Mouse (Mus musculus) liver, embryonic 11.5 days (tissue): Measurements from ENCODE around the gene Tdrd7. TPM values are rescaled to one million over a fixed set of nuclear protein-coding genes. Genes with fewer than 3 reads are reported as not detected.
A peak's percentile ranks its signal among the peaks of the same experiment; 100 is the strongest.

Experiments used
- ATAC-seq: fragments of 200-750 bp; cut with Nextera tagmentation; replicated peaks from 2 replicates; pipeline ENCODE4 v1.8.0; 2017; ENCODE audit warnings: moderate number of reproducible peaks, mild to moderate bottlenecking, moderate TSS enrichment, moderate library complexity; ENCODE audit not compliant: low FRiP score
- DNase-seq: peaks from one replicate; pipeline ENCODE4 v3.0.0-alpha.2; 2017; ENCODE audit warnings: low spot score
- H3K27ac ChIP-seq: fragments of 300-500 bp; sonication (generic); 2 replicates; pipeline ENCODE4 v1.5.1; 2014; ENCODE audit warnings: mild to moderate bottlenecking, low read depth, low read length, control low read depth
- H3K27me3 ChIP-seq: fragments of 300-500 bp; sonication (generic); replicated peaks from 2 replicates; pipeline ENCODE4 v1.6.1; 2014; ENCODE audit warnings: low read length, mixed read lengths; ENCODE audit not compliant: control insufficient read depth, insufficient read depth
- H3K36me3 ChIP-seq: fragments of 300-500 bp; sonication (generic); 2 replicates; pipeline ENCODE4 v1.6.1; 2014; ENCODE audit warnings: mild to moderate bottlenecking, low read length, moderate library complexity, mixed read lengths; ENCODE audit not compliant: control insufficient read depth, insufficient read depth
- H3K4me1 ChIP-seq: fragments of 300-500 bp; sonication (generic); replicated peaks from 2 replicates; pipeline ENCODE4 v1.6.1; 2014; ENCODE audit warnings: low read length, mixed read lengths; ENCODE audit not compliant: control insufficient read depth, insufficient read depth
- H3K4me2 ChIP-seq: fragments of 300-500 bp; sonication (generic); 2 replicates; pipeline ENCODE4 v1.6.1; 2014; ENCODE audit warnings: mild to moderate bottlenecking, control low read depth, moderate library complexity
- H3K4me3 ChIP-seq: fragments of 300-500 bp; sonication (generic); 2 replicates; pipeline ENCODE4 v1.5.1; 2014; ENCODE audit warnings: low read depth, low read length, control low read depth
- H3K9ac ChIP-seq: fragments of 300-500 bp; sonication (generic); 2 replicates; pipeline ENCODE4 v1.6.1; 2014; ENCODE audit warnings: low read depth, low read length, control low read depth
- H3K9me3 ChIP-seq: fragments of 300-500 bp; sonication (generic); 2 replicates; pipeline ENCODE4 v1.6.1; 2016; ENCODE audit warnings: low read length, inconsistent platforms, mixed read lengths; ENCODE audit not compliant: control insufficient read depth
- WGBS: fragments of 180-500 bp; shearing (Covaris S2); extraction: QIAGEN DNeasy Blood & Tissue Kit; methylation state at CpG from one replicate; pipeline ENCODE4 v1.1.7; 2014; 5-methylcytosine and 5-hydroxymethylcytosine counted together
- polyA plus RNA-seq: library from polyadenylated mRNA; unstranded; fragments of >200 nt; fragmentation: Nextera tagmentation; extraction: Ambion mirVana; gene quantifications from 2 replicates; pipeline ENCODE4 v1.2.1, GENCODE M21; 2014

The Tdrd7 gene
- 6.1 and 7.9 TPM in 2 replicates for polyA plus RNA-seq

- H3K27ac ChIP-seq = no peak within 1 kb of the TSS
- ATAC-seq = no peak
These were observed at the start of gene Tdrd7 for GRCm38 (mm10) chr4:45964771-45965439. Gene Tdrd7 (plus strand): TSS chr4:45965334.

GRCm38 (mm10) chr4:45917091-45917490 is 48.0 kb upstream of the Tdrd7 start:
- Histone ChIP-seq H3K4me1 (no peaks in the 10 kb centered on the region), H3K9ac (no peak overlapping the region), H3K9me3 (no peaks in the 10 kb centered on the region), H3K4me3 (no peak overlapping the region), H3K36me3 (no peaks in the 10 kb centered on the region), H3K4me2 (no peak overlapping the region), H3K27me3 (no peaks in the 10 kb centered on the region), H3K27ac (no peak overlapping the region)
- ATAC-seq = no peak
- no peak for DNase-seq
- 71% methylated on average over 7 of the region's 7 CpGs for WGBS

More at GRCm38 (mm10) chr4:45964771-45965439, at the start of gene Tdrd7:
- H3K36me3 ChIP-seq = no peaks in the 10 kb centered on the region
- peaks cover 14% of the 10 kb centered on the region for H3K4me1 ChIP-seq
- no peak for DNase-seq
- 55% methylated on average over 10 of the region's 10 CpGs for WGBS
- H3K4me2 ChIP-seq = peak within 1 kb of the TSS; percentile 3; the same call in 1 of the 2 replicates
- H3K27me3 ChIP-seq = no peaks in the 10 kb centered on the region
- no peak within 1 kb of the TSS for H3K4me3 ChIP-seq
- no peak within 1 kb of the TSS for H3K9ac ChIP-seq
- no peaks in the 10 kb centered on the region for H3K9me3 ChIP-seq

GRCm38 (mm10) chr4:45921663-45922435 is 43.3 kb upstream of the Tdrd7 start:
- H3K27ac ChIP-seq = no peak overlapping the region
- H3K9me3 ChIP-seq = no peaks in the 10 kb centered on the region
- no peak for DNase-seq
- H3K36me3 ChIP-seq = no peaks in the 10 kb centered on the region
- no peak overlapping the region for H3K4me3 ChIP-seq
- no peak overlapping the region for H3K9ac ChIP-seq
- H3K27me3 ChIP-seq = no peaks in the 10 kb centered on the region
- WGBS = 79% methylated on average over 10 of the region's 10 CpGs
- no peaks in the 10 kb centered on the region for H3K4me1 ChIP-seq
- H3K4me2 ChIP-seq = no peak overlapping the region
- no peak for ATAC-seq

GRCm38 (mm10) chr4:45924011-45924410 is 41.1 kb upstream of the Tdrd7 start:
- no peaks in the 10 kb centered on the region for H3K27me3 ChIP-seq
- no peak overlapping the region for H3K4me3 ChIP-seq
- no peaks in the 10 kb centered on the region for H3K36me3 ChIP-seq
- WGBS = 80% methylated on average over 4 of the region's 4 CpGs
- H3K9ac ChIP-seq = no peak overlapping the region
- no peak overlapping the region for H3K27ac ChIP-seq
- H3K4me1 ChIP-seq = no peaks in the 10 kb centered on the region
- no peaks in the 10 kb centered on the region for H3K9me3 ChIP-seq
- no peak overlapping the region for H3K4me2 ChIP-seq
- no peak for DNase-seq
- ATAC-seq = no peak

DNA sequence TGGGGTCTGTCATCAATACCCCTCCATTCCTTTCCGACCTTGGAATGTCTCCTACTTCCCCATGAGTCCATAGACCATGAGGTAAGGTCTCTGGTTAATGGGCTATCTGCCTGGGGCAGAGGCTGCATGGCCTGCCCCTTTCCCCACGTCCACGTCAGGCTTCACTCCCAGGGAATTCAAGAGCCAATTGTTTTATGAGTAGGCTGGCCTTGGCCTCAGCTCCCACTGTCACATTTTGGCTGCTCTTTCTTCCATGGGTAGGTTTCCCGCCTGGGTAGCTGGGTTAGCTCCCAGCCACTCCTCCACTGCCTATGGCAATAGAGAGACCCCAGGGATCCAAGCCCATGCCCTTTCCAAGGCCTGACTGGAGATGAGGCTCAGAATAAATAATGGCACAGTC is 36.6 kb upstream of the Tdrd7 start:
- no peak overlapping the region for H3K27ac ChIP-seq
- H3K9ac ChIP-seq = no peak overlapping the region
- no peak overlapping the region for H3K4me3 ChIP-seq
- no peaks in the 10 kb centered on the region for H3K4me1 ChIP-seq
- WGBS = 77% methylated on average over 4 of the region's 4 CpGs
- ATAC-seq = no peak
- H3K9me3 ChIP-seq = no peaks in the 10 kb centered on the region
- H3K27me3 ChIP-seq = no peaks in the 10 kb centered on the region
- DNase-seq = no peak
- H3K4me2 ChIP-seq = no peak overlapping the region
- H3K36me3 ChIP-seq = no peaks in the 10 kb centered on the region

DNA sequence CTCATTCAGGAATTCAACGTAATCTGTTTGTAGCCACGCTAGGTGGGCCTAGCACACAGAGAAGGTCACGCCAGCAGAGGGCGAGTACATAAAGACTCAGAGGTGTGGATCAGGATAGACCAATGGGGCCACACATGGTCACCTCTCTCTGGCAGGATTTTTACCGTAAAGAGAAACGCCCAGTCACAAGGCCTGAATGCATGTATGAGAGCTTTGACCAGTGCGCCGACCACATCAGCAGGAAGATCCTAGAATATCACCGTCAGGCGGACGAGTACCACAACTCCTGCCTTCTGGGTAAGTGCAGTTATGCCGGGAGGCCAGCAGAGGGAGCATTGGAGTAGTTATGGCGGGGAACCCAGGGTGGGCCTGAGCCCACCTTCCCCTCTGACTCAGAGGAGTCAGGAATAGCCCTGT is 23.5 kb upstream of the Tdrd7 start:
- Histone ChIP-seq H3K27ac (no peak overlapping the region), H3K4me3 (no peak overlapping the region), H3K4me1 (peaks cover 4% of the 10 kb centered on the region; the same call in 1 of the 2 replicates), H3K9me3 (no peaks in the 10 kb centered on the region), H3K27me3 (no peaks in the 10 kb centered on the region), H3K4me2 (peak overlapping the region; percentile 30), H3K9ac (no peak overlapping the region), H3K36me3 (no peaks in the 10 kb centered on the region)
- DNase-seq = peak; percentile 44
- no peak for ATAC-seq
- WGBS = 20% methylated on average over 13 of the region's 13 CpGs

DNA sequence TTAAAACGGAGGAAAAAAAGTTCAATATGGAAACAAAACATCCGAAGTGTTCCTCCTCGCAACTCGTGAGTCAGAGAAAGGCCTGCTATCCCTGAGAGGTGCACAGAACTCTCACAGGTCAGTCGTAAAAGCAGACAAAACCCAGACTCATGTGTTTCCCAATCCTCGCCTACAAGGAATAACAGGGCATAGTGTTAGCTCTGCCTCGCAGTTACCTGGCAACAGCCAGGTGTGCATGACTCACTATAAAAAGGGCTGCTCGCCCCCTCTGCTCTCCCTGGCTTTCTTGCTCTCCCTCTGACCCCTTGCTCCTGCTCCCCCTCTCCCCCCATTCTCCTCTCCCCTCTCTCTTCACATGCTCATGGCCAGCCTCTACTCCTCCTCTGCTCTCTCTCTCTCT is 17.4 kb upstream of the Tdrd7 start:
- WGBS = 69% methylated on average over 8 of the region's 8 CpGs
- Histone ChIP-seq H3K27ac (no peak overlapping the region), H3K9ac (no peak overlapping the region), H3K4me3 (no peak overlapping the region), H3K27me3 (no peaks in the 10 kb centered on the region), H3K4me2 (no peak overlapping the region), H3K36me3 (no peaks in the 10 kb centered on the region), H3K9me3 (no peaks in the 10 kb centered on the region), H3K4me1 (no peaks in the 10 kb centered on the region; the same call in 1 of the 2 replicates)
- no peak for DNase-seq
- no peak for ATAC-seq

- no peaks in the 10 kb centered on the region for H3K9me3 ChIP-seq
- WGBS = 61% methylated on average over 7 of the region's 7 CpGs
- H3K9ac ChIP-seq = no peak overlapping the region
- no peak for DNase-seq
- H3K36me3 ChIP-seq = no peaks in the 10 kb centered on the region
- no peak overlapping the region for H3K27ac ChIP-seq
- no peak overlapping the region for H3K4me3 ChIP-seq
- ATAC-seq = no peak
- no peaks in the 10 kb centered on the region for H3K27me3 ChIP-seq
- H3K4me2 ChIP-seq = no peak overlapping the region
- no peaks in the 10 kb centered on the region; the same call in 1 of the 2 replicates for H3K4me1 ChIP-seq
These were observed 15.9 kb upstream of the Tdrd7 start for GRCm38 (mm10) chr4:45949109-45949848.
